8 mouse cellular contexts compared by ENCODE assay signal in the genomic region with DNA sequence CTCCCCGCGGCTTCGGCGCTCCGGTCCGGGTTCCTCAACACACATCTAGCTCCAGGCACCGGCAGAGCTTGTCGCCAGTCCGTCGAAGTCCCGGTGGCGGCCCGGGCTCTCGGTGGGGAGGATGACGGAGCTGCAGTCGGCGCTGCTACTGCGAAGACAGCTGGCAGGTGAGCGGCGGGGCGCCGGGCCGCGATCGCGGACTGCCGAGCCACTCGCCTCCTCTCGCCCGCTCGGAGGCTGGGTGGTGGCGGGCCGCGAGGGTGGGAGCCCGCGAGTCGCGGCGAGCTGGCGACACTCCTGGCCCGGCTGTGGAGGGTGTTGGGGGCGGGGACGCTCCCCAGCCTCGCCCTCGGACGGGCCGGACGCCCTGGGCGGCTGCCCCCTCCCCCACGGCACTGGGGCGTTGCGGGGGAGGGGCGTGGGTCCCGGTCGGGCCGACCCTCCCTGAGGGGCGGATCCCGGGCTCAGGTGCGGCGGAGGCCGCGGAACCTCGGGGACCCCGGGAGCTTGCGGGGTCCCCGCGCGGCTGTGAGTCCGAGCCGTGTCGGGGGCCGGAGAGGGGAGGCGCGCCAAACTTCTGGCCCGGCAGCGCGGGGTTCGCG. TPM values are rescaled to one million over a fixed set of nuclear protein-coding genes. Genes with fewer than 3 reads are reported as not detected.
DNase-seq lines count a peak whose midpoint lies in the region; ATAC-seq and TF ChIP-seq lines count a peak whose summit lies in the region.

No protein-coding gene starts in this region.

- H3K9me3 ChIP-seq in liver, embryonic 12.5 days (replicated peaks): no peaks in the 10 kb centered on the region
- H3K9me3 ChIP-seq in stomach, postnatal 0 days (ENCODE audit: control insufficient read depth, low read length): no peaks in the 10 kb centered on the region

- TF ChIP-seq EP300 in stomach, postnatal 0 days (optimal IDR thresholded peaks at IDR 0.05): no peak

- H3K36me3 ChIP-seq in liver, embryonic 12.5 days: no peaks in the 10 kb centered on the region
- no peaks in the 10 kb centered on the region for H3K36me3 ChIP-seq in myocyte (ENCODE audit: control insufficient read depth, insufficient read depth)
- H3K36me3 ChIP-seq in stomach, postnatal 0 days (ENCODE audit: control insufficient read depth, insufficient read depth, low read length): no peaks in the 10 kb centered on the region

- WGBS in liver, embryonic 12.5 days (ENCODE audit: insufficient replicate concordance): under 1% methylated on average over 77 of the region's 79 CpGs
- WGBS in stomach, postnatal 0 days: under 1% methylated on average over 53 of the region's 79 CpGs

- peak; percentile 30 for ATAC-seq in frontal cortex, adult (ENCODE audit: low TSS enrichment)
- peak; percentile 62 for ATAC-seq in liver, embryonic 12.5 days
- ATAC-seq in stomach, postnatal 0 days (ENCODE audit: low FRiP score, low TSS enrichment): peak; percentile 76

- TF ChIP-seq POLR2A in myocyte (IDR thresholded peaks at IDR 0.05; ENCODE audit: insufficient read length, low read depth): peak; percentile 67

- peaks cover 43% of the 10 kb centered on the region for H3K79me2 ChIP-seq in myocyte (ENCODE audit: control insufficient read depth, insufficient read depth)

- H3K4me1 ChIP-seq in liver, embryonic 12.5 days: peaks cover 30% of the 10 kb centered on the region
- H3K4me1 ChIP-seq in stomach, postnatal 0 days (replicated peaks; ENCODE audit: control insufficient read depth, insufficient read depth): 0 out of 2 replicates have a peak, but pooled peaks cover 2% of the 10 kb centered on the region

- DNase-seq in frontal cortex, postnatal 25 days (ENCODE audit: low spot score in 2 of 2): no peak
- DNase-seq in embryo, embryonic 9.5 days (ENCODE audit: extremely low spot score): peak; percentile 84
- peak; percentile 84 to 89 for DNase-seq in heart, adult 18-20 months
- peak; percentile 83 for DNase-seq in kidney, adult 11 months
- peak; percentile 88 for DNase-seq in stomach, postnatal 0 days (ENCODE audit: low spot score)

- peak overlapping the region; percentile 99 for H3K27ac ChIP-seq in liver, embryonic 12.5 days
- peak overlapping the region; percentile 99 for H3K27ac ChIP-seq in stomach, postnatal 0 days (replicated peaks)

- H3K4me3 ChIP-seq in liver, embryonic 12.5 days: peak overlapping the region; percentile 97
- peak overlapping the region; percentile 42 for H3K4me3 ChIP-seq in myocyte
- peak overlapping the region; percentile 99 for H3K4me3 ChIP-seq in stomach, postnatal 0 days (ENCODE audit: low read depth, low read length)

- H3K9ac ChIP-seq in liver, embryonic 12.5 days: peak overlapping the region; percentile 98
- peak overlapping the region; percentile 96 for H3K9ac ChIP-seq in stomach, postnatal 0 days (ENCODE audit: low read length)

- H3K27me3 ChIP-seq in liver, embryonic 12.5 days (replicated peaks): no peaks in the 10 kb centered on the region
- H3K27me3 ChIP-seq in myocyte (ENCODE audit: control insufficient read depth, insufficient read depth, insufficient read length): no peaks in the 10 kb centered on the region
- no peaks in the 10 kb centered on the region for H3K27me3 ChIP-seq in stomach, postnatal 0 days (ENCODE audit: control insufficient read depth, insufficient read depth, low read length)

- H3ac ChIP-seq in myocyte (ENCODE audit: control insufficient read depth, insufficient read length): peak overlapping the region; percentile 93

- H3K4me2 ChIP-seq in liver, embryonic 12.5 days: peak overlapping the region; percentile 93
- H3K4me2 ChIP-seq in myocyte (ENCODE audit: low read depth): no peak overlapping the region
- H3K4me2 ChIP-seq in stomach, postnatal 0 days (replicated peaks; ENCODE audit: low read depth): peak overlapping the region; percentile 64

- TF ChIP-seq CTCF in stomach, postnatal 0 days (IDR thresholded peaks at IDR 0.05; ENCODE audit: low read depth): no peak

TF ChIP-seq in myocyte, 11 proteins besides CTCF, POLR2A, EP300 and RAD21:
- TF ChIP-seq MYOD1 (IDR thresholded peaks at IDR 0.05; ENCODE audit: control insufficient read depth in 1 of 3, insufficient read length in 2 of 3, low read depth in 2 of 3): peak in 1 of 3 experiments; percentile 42
- peak; percentile 67 for TF ChIP-seq POLR2AphosphoS2 (IDR thresholded peaks at IDR 0.05; ENCODE audit: insufficient read length, low read depth)
- TF ChIP-seq MYOG (IDR thresholded peaks at IDR 0.05; ENCODE audit: control insufficient read depth in 1 of 3, insufficient read depth in 1 of 3, insufficient read length in 2 of 3, low read depth in 2 of 3): peak in 1 of 3 experiments; percentile 52
- no peak for TF ChIP-seq TCF3 (IDR thresholded peaks at IDR 0.05; ENCODE audit: insufficient read length, low read depth)

RNA-seq across cellular contexts. Expression of gene Ube2g1, which starts 0.5 kb away (rescaled TPM):
- total RNA-seq in heart, adult 18-20 months (2021): 10 to 100 TPM; 49.6 to 54.7 TPM
- 36.7 and 37.3 TPM in 2 replicates for polyA plus RNA-seq in liver, embryonic 12.5 days (2016; fragmentation: Nextera tagmentation; extraction: Ambion mirVana)
- polyA plus RNA-seq in myocyte (2012; fragmentation: generic; extraction: Trizol): 13.2 TPM
- 43.6 and 43.7 TPM in 2 replicates for polyA plus RNA-seq in stomach, postnatal 0 days (2015; fragmentation: Nextera tagmentation; extraction: Ambion mirVana)

RNA-seq across cellular contexts. Expression of gene Spns3, which starts 57.3 kb away (rescaled TPM):
- total RNA-seq in heart, adult 18-20 months (2021): not detected
- 1.8 and 2.0 TPM in 2 replicates for polyA plus RNA-seq in liver, embryonic 12.5 days (2016; fragmentation: Nextera tagmentation; extraction: Ambion mirVana)
- polyA plus RNA-seq in myocyte (2012; fragmentation: generic; extraction: Trizol): 0.02 TPM
- polyA plus RNA-seq in stomach, postnatal 0 days (2015; fragmentation: Nextera tagmentation; extraction: Ambion mirVana): 0.75 and 1.0 TPM in 2 replicates

Comparison
In these comparisons a context has a peak if more than half of its experiments do, and no peak if none do; other contexts are left out.
1. DNase-seq: peak in embryo, embryonic 9.5 days (single experiment), heart, adult 18-20 months (2 of 2), kidney, adult 11 months (single experiment) and stomach, postnatal 0 days (single experiment); none in frontal cortex, postnatal 25 days (0 of 2).
2. H3K4me3 ChIP-seq: peak in every context shown above with its lines; median percentile 99 in stomach, postnatal 0 days; 97 in liver, embryonic 12.5 days; 42 in myocyte.
3. Peak in every context shown above with its lines, with median percentiles within 50 percentile points of each other: ATAC-seq.